Mouse (Mus musculus) mesoderm, embryonic 11.5 days (tissue): Measurements from ENCODE around the gene Eme2.

Experiments
- DNase-seq: peaks from one replicate; pipeline ENCODE4 v3.0.0-alpha.2; 2012; ENCODE audit warnings: low read depth, low spot score

Gene Eme2

GRCm38 (mm10) chr17:24877336-24878116 lies 17.4 kb downstream of the Eme2 start:
- no peak for DNase-seq

- DNase-seq, result no peak
Measured at GRCm38 (mm10) chr17:24874989-24875388, 19.9 kb downstream of the Eme2 start.

GRCm38 (mm10) chr17:24874405-24874745 lies 20.5 kb downstream of the Eme2 start:
- no peak for DNase-seq

GRCm38 (mm10) chr17:24873695-24874404 lies 21.0 kb downstream of the Eme2 start:
- no peak for DNase-seq

GRCm38 (mm10) chr17:24867914-24868313 lies 27.0 kb downstream of the Eme2 start:
- no peak for DNase-seq

- no peak for DNase-seq
Measured at GRCm38 (mm10) chr17:24865776-24866175, 29.1 kb downstream of the Eme2 start, which contains the start of gene Igfals. Gene Igfals, plus strand, starts transcription at chr17:24865997.

GRCm38 (mm10) chr17:24861785-24862184 lies 33.1 kb downstream of the Eme2 start:
- no peak for DNase-seq

GRCm38 (mm10) chr17:24860076-24860475 lies 34.8 kb downstream of the Eme2 start:
- no peak for DNase-seq

GRCm38 (mm10) chr17:24858967-24859366 lies 35.9 kb downstream of the Eme2 start:
- no peak for DNase-seq

- no peak for DNase-seq
Measured at GRCm38 (mm10) chr17:24857831-24858470, 36.9 kb downstream of the Eme2 start.

GRCm38 (mm10) chr17:24856589-24856988 lies 38.3 kb downstream of the Eme2 start:
- DNase-seq, result no peak

- no peak for DNase-seq
Measured at GRCm38 (mm10) chr17:24855838-24856464, 38.9 kb downstream of the Eme2 start.

GRCm38 (mm10) chr17:24851381-24852125 lies 43.3 kb downstream of the Eme2 start:
- DNase-seq, result no peak

GRCm38 (mm10) chr17:24850773-24851127 lies 44.1 kb downstream of the Eme2 start:
- DNase-seq, result no peak

GRCm38 (mm10) chr17:24850065-24850772 lies 44.7 kb downstream of the Eme2 start, which contains the start of gene Fahd1:
Gene Fahd1, minus strand, starts transcription at chr17:24850364.
- DNase-seq, result peak; percentile 97

GRCm38 (mm10) chr17:24849733-24850064 lies 45.2 kb downstream of the Eme2 start:
- no peak for DNase-seq

GRCm38 (mm10) chr17:24848600-24849031 lies 46.3 kb downstream of the Eme2 start:
- DNase-seq, result no peak

- no peak for DNase-seq
Measured at GRCm38 (mm10) chr17:24847386-24847785, 47.5 kb downstream of the Eme2 start.

GRCm38 (mm10) chr17:24844525-24844924 lies 50.4 kb downstream of the Eme2 start:
- no peak for DNase-seq

- no peak for DNase-seq
Measured at GRCm38 (mm10) chr17:24842631-24843030, 52.3 kb downstream of the Eme2 start.

GRCm38 (mm10) chr17:24841133-24841532 lies 53.8 kb downstream of the Eme2 start:
- DNase-seq, result no peak
